Comparison of ENCODE assay signal across 11 mouse cellular contexts in genomic region chr14:18001886-18002285, GRCm38 (mm10).
DNase-seq lines count a peak whose midpoint lies in the region; ATAC-seq and TF ChIP-seq lines count a peak whose summit lies in the region.
"Had no signal": no experiment of that assay in that cellular context is flagged by ENCODE, and none has a peak within 500 bp of the region (broad histone marks: within the 10 kb centered on the region; RNA-seq: fewer than 3 reads in every experiment).

No protein-coding gene starts in this region.

- H3K4me3 ChIP-seq in liver, postnatal 0 days (ENCODE audit: low read depth, low read length): no peak overlapping the region
- no peak overlapping the region for H3K4me3 ChIP-seq in liver, embryonic 12.5 days
- no peak overlapping the region for H3K4me3 ChIP-seq in layer of hippocampus, adult 2 months
- H3K4me3 ChIP-seq: heart, embryonic 13.5 days had no signal

- H3K36me3 ChIP-seq in liver, postnatal 0 days (replicated peaks; ENCODE audit: insufficient read depth, low read length): no peaks in the 10 kb centered on the region
- no peaks in the 10 kb centered on the region for H3K36me3 ChIP-seq in liver, embryonic 12.5 days
- H3K36me3 ChIP-seq: heart, embryonic 13.5 days had no signal

- no peak for TF ChIP-seq CTCF in liver, postnatal 0 days (IDR thresholded peaks at IDR 0.05; ENCODE audit: low read depth)
- TF ChIP-seq CTCF in layer of hippocampus, adult 2 months (conservative IDR thresholded peaks at IDR 0.05): no peak

- no peak overlapping the region for H3K27ac ChIP-seq in liver, postnatal 0 days (ENCODE audit: low read depth)
- no peak overlapping the region for H3K27ac ChIP-seq in liver, embryonic 12.5 days
- H3K27ac ChIP-seq in layer of hippocampus, adult 2 months: no peak overlapping the region
- H3K27ac ChIP-seq: heart, embryonic 13.5 days had no signal

- 0 out of 2 replicates have a peak, but pooled peaks cover 3% of the 10 kb centered on the region for H3K4me1 ChIP-seq in liver, postnatal 0 days (ENCODE audit: insufficient read depth)
- H3K4me1 ChIP-seq in liver, embryonic 12.5 days: no peaks in the 10 kb centered on the region
- H3K4me1 ChIP-seq: heart, embryonic 13.5 days had no signal

- H3K27me3 ChIP-seq in liver, postnatal 0 days (ENCODE audit: insufficient read depth, low read length): no peaks in the 10 kb centered on the region
- no peaks in the 10 kb centered on the region for H3K27me3 ChIP-seq in liver, embryonic 12.5 days (replicated peaks)
- H3K27me3 ChIP-seq: heart, embryonic 13.5 days; Patski had no signal

- no peak overlapping the region for H3K4me2 ChIP-seq in liver, postnatal 0 days (ENCODE audit: low read depth, low read length)
- H3K4me2 ChIP-seq in liver, embryonic 12.5 days: no peak overlapping the region
- H3K4me2 ChIP-seq: heart, embryonic 13.5 days had no signal

- ATAC-seq in liver, postnatal 0 days: peak; percentile 50
- ATAC-seq in liver, embryonic 12.5 days: no peak
- peak; percentile 97 for ATAC-seq in hematopoietic stem cell, adult 5-6 weeks (replicated peaks in 1 of 2; ENCODE audit: insufficient read depth in 1 of 2, low FRiP score in 2 of 2, low TSS enrichment in 1 of 2, low read depth in 1 of 2, poor library complexity in 2 of 2, severe bottlenecking in 2 of 2)
- ATAC-seq: Patski had no signal

- H3K9ac ChIP-seq in liver, postnatal 0 days (replicated peaks): no peak overlapping the region
- no peak overlapping the region for H3K9ac ChIP-seq in liver, embryonic 12.5 days
- H3K9ac ChIP-seq: heart, embryonic 13.5 days had no signal

- TF ChIP-seq EP300 in liver, postnatal 0 days (IDR thresholded peaks at IDR 0.05; ENCODE audit: low read depth): no peak

- WGBS in liver, postnatal 0 days (ENCODE audit: insufficient replicate concordance): 44% methylated on average over 2 of the region's 2 CpGs
- 31% methylated on average over 2 of the region's 2 CpGs for WGBS in liver, embryonic 12.5 days (ENCODE audit: insufficient replicate concordance)

- no peaks in the 10 kb centered on the region for H3K9me3 ChIP-seq in liver, postnatal 0 days (ENCODE audit: low read length)
- H3K9me3 ChIP-seq in liver, embryonic 12.5 days (replicated peaks): no peaks in the 10 kb centered on the region
- H3K9me3 ChIP-seq: heart, embryonic 13.5 days had no signal

- peak; percentile 6 for DNase-seq in adrenal gland, postnatal 14 days
- no peak for DNase-seq in adrenal gland, postnatal 25 days
- DNase-seq in liver, postnatal 0 days: peak; percentile 15
- DNase-seq in thymus, postnatal 10 days (ENCODE audit: low spot score in 2 of 2): peak; percentile 57 to 61
- no peak for DNase-seq in gastrocnemius, adult 8-10 months (ENCODE audit: low spot score in 2 of 2)
- DNase-seq in layer of hippocampus, adult 2 months (ENCODE audit: low spot score in 2 of 2): no peak
- DNase-seq: cerebellum, postnatal 25 days had no signal

Comparison
In these comparisons a context has a peak if more than half of its experiments do, and no peak if none do; other contexts are left out.
1. DNase-seq: peak in adrenal gland, postnatal 14 days (single experiment), liver, postnatal 0 days (single experiment) and thymus, postnatal 10 days (2 of 2); none in adrenal gland, postnatal 25 days (single experiment), gastrocnemius, adult 8-10 months (0 of 2) and layer of hippocampus, adult 2 months (0 of 2).